Mouse (Mus musculus) bone marrow, adult 2 months (tissue): ENCODE measurements around the gene Slc2a6.

Source experiments
- CTCF ChIP-seq: fragments of 200-500 bp; IDR thresholded peaks from 2 replicates; pipeline ENCODE4 v1.5.1; 2011; ENCODE audit warnings: low read length, control low read depth; ENCODE audit not compliant: control insufficient read depth, insufficient read depth
- POLR2A ChIP-seq: fragments of 200-500 bp; IDR thresholded peaks from 2 replicates; pipeline ENCODE4 v1.6.1; 2011; ENCODE audit warnings: low read depth, mild to moderate bottlenecking, control low read depth, low read length, borderline replicate concordance; ENCODE audit not compliant: control insufficient read depth

DNA sequence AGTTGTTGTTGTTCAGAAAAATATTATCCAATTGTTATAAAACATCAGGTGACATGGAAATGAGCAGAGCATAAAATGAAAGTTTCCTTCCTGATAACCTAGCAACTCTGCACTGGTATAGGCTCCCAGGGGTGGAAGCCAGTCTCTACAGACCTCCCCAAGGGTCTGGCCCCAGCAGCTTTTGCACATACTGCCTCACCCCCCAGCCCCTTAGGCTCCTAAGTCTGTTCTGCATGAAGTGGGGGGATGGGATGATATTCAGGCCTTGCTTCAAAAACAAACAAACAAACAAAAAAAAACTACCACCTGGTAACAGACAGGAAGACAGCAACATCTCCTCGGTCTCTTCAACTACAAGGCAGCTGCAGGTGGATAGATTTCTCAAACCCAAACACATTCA, 47.4 kb downstream of the Slc2a6 start:
- no peak for TF ChIP-seq CTCF
- no peak for TF ChIP-seq POLR2A
